10 mouse cellular contexts compared by ENCODE assay signal in genomic region chr10:7117785-7118184, GRCm38 (mm10).
DNase-seq lines count a peak whose midpoint lies in the region; ATAC-seq and TF ChIP-seq lines count a peak whose summit lies in the region.
"Had no signal": no experiment of that assay in that cellular context is flagged by ENCODE, and none has a peak within 500 bp of the region (broad histone marks: within the 10 kb centered on the region; RNA-seq: fewer than 3 reads in every experiment).

No protein-coding gene starts in this region.

- WGBS in hindbrain, embryonic 10.5 days: 75% methylated on average over 7 of the region's 7 CpGs
- whole genome bisulfite sequencing in hindbrain, embryonic 14.5 days: 95% methylated on average over 7 of the region's 7 CpGs
- WGBS in limb, embryonic 12.5 days: 38% methylated on average over 7 of the region's 7 CpGs
- 89% methylated on average over 7 of the region's 7 CpGs for WGBS in midbrain, postnatal 0 days

- H3K4me1 ChIP-seq in hindbrain, embryonic 10.5 days (replicated peaks): no peaks in the 10 kb centered on the region; the same call in 1 of the 2 replicates
- no peaks in the 10 kb centered on the region for H3K4me1 ChIP-seq in hindbrain, embryonic 14.5 days (replicated peaks; ENCODE audit: control insufficient read depth, insufficient read depth, low read length)
- peaks cover 9% of the 10 kb centered on the region for H3K4me1 ChIP-seq in brown adipose tissue, adult 24 weeks (ENCODE audit: control insufficient read depth, insufficient read depth, insufficient read length, low read length)
- peaks cover 18% of the 10 kb centered on the region for H3K4me1 ChIP-seq in limb, embryonic 12.5 days (replicated peaks)
- no peaks in the 10 kb centered on the region for H3K4me1 ChIP-seq in midbrain, postnatal 0 days (ENCODE audit: insufficient read depth, low read length)

- H3K36me3 ChIP-seq in hindbrain, embryonic 10.5 days: peaks cover 39% of the 10 kb centered on the region
- H3K36me3 ChIP-seq in hindbrain, embryonic 14.5 days (replicated peaks; ENCODE audit: control insufficient read depth, insufficient read depth): no peaks in the 10 kb centered on the region
- H3K36me3 ChIP-seq in limb, embryonic 12.5 days: peaks cover 37% of the 10 kb centered on the region
- H3K36me3 ChIP-seq in midbrain, postnatal 0 days (ENCODE audit: insufficient read depth, low read length): no peaks in the 10 kb centered on the region

- ATAC-seq in hindbrain, embryonic 14.5 days (ENCODE audit: low FRiP score): no peak
- ATAC-seq in limb, embryonic 12.5 days (ENCODE audit: insufficient number of reproducible peaks, insufficient read depth, low FRiP score, low TSS enrichment, low read depth): peak; percentile 80; the same call in 1 of the 2 replicates
- ATAC-seq in midbrain, postnatal 0 days (ENCODE audit: low FRiP score): no peak

- TF ChIP-seq CTCF in midbrain, postnatal 0 days (IDR thresholded peaks at IDR 0.05): no peak

- DNase-seq in hindbrain, embryonic 10.5 days (ENCODE audit: low spot score): peak; percentile 4
- no peak for DNase-seq in hindbrain, embryonic 14.5 days (ENCODE audit: low spot score)
- DNase-seq in embryo, embryonic 11.5 days (ENCODE audit: low read depth, low spot score): peak; percentile 16
- DNase-seq in right cerebral cortex, adult 18-20 months: no peak
- no peak for DNase-seq in adrenal gland, postnatal 36 days
- DNase-seq in midbrain, postnatal 0 days (ENCODE audit: low spot score): no peak
- DNase-seq: retina, postnatal 1 day; thymus, postnatal 14 days had no signal

- H3K9me3 ChIP-seq in hindbrain, embryonic 10.5 days: no peaks in the 10 kb centered on the region
- H3K9me3 ChIP-seq in hindbrain, embryonic 14.5 days (ENCODE audit: control insufficient read depth, low read length): no peaks in the 10 kb centered on the region
- no peaks in the 10 kb centered on the region for H3K9me3 ChIP-seq in limb, embryonic 12.5 days
- no peaks in the 10 kb centered on the region for H3K9me3 ChIP-seq in midbrain, postnatal 0 days (ENCODE audit: low read length)

- H3K27me3 ChIP-seq in hindbrain, embryonic 10.5 days (ENCODE audit: insufficient read depth, poor library complexity, severe bottlenecking): no peaks in the 10 kb centered on the region
- H3K27me3 ChIP-seq in hindbrain, embryonic 14.5 days (ENCODE audit: control insufficient read depth, insufficient read depth, low read length): no peaks in the 10 kb centered on the region
- no peaks in the 10 kb centered on the region for H3K27me3 ChIP-seq in limb, embryonic 12.5 days
- H3K27me3 ChIP-seq in midbrain, postnatal 0 days (ENCODE audit: insufficient read depth, low read length): no peaks in the 10 kb centered on the region

- H3K27ac ChIP-seq in hindbrain, embryonic 10.5 days: no peak overlapping the region
- H3K27ac ChIP-seq in hindbrain, embryonic 14.5 days: no peak overlapping the region
- H3K27ac ChIP-seq in brown adipose tissue, adult 24 weeks (replicated peaks; ENCODE audit: low read depth, low read length): peak overlapping the region; percentile 67
- peak overlapping the region; percentile 81 for H3K27ac ChIP-seq in limb, embryonic 12.5 days
- H3K27ac ChIP-seq in midbrain, postnatal 0 days (ENCODE audit: low read depth, low read length): no peak overlapping the region

- H3K9ac ChIP-seq in hindbrain, embryonic 14.5 days: no peak overlapping the region
- H3K9ac ChIP-seq in limb, embryonic 12.5 days (replicated peaks): no peak overlapping the region
- H3K9ac ChIP-seq in midbrain, postnatal 0 days (replicated peaks; ENCODE audit: low read length, poor library complexity, severe bottlenecking): no peak overlapping the region

- no peak overlapping the region for H3K4me2 ChIP-seq in hindbrain, embryonic 14.5 days (replicated peaks)
- H3K4me2 ChIP-seq in limb, embryonic 12.5 days: no peak overlapping the region
- no peak overlapping the region for H3K4me2 ChIP-seq in midbrain, postnatal 0 days (ENCODE audit: low read depth, low read length, poor library complexity, severe bottlenecking)

- H3K4me3 ChIP-seq in hindbrain, embryonic 10.5 days: no peak overlapping the region
- H3K4me3 ChIP-seq in hindbrain, embryonic 14.5 days (replicated peaks; ENCODE audit: low read length): no peak overlapping the region
- peak overlapping the region; percentile 22; the same call in 1 of the 2 replicates for H3K4me3 ChIP-seq in brown adipose tissue, adult 24 weeks (ENCODE audit: insufficient read depth, low read depth, low read length)
- H3K4me3 ChIP-seq in limb, embryonic 12.5 days (replicated peaks): no peak overlapping the region
- H3K4me3 ChIP-seq in midbrain, postnatal 0 days (ENCODE audit: low read depth, low read length): no peak overlapping the region

Comparison
In these comparisons a context has a peak if more than half of its experiments do, and no peak if none do; other contexts are left out.
1. DNase-seq: peak in hindbrain, embryonic 10.5 days (single experiment) and embryo, embryonic 11.5 days (single experiment); none in hindbrain, embryonic 14.5 days (single experiment), right cerebral cortex, adult 18-20 months (single experiment), adrenal gland, postnatal 36 days (0 of 2) and midbrain, postnatal 0 days (single experiment).
2. H3K27ac ChIP-seq: peak in brown adipose tissue, adult 24 weeks (single experiment) and limb, embryonic 12.5 days (single experiment); none in hindbrain, embryonic 10.5 days (single experiment), hindbrain, embryonic 14.5 days (single experiment) and midbrain, postnatal 0 days (single experiment).